Mouse (Mus musculus): ENCODE results near the gene Imp4. TPM values are rescaled to one million over a fixed set of nuclear protein-coding genes. Genes with fewer than 3 reads are reported as not detected.
"Not testable (repeated sequence)": the region's sequence is repeated elsewhere in the genome, so short reads cannot be mapped to it uniquely, and the experiment has no call there.

Imp4 gene
- polyA plus RNA-seq, 1 experiment from 2014 or later = 71.8 TPM

GRCm38 (mm10) chr1:34435371-34436120, 4.1 kb upstream of the Imp4 start:
- WGBS = 30% methylated on average over 8 of the region's 8 CpGs
- Histone ChIP-seq H3K4me2 (peak overlapping the region; percentile 54), H3K4me3 (replicated peaks) (peak overlapping the region; percentile 58), H3K9ac (peak overlapping the region; percentile 62), H3K36me3 (replicated peaks) (peaks cover 16% of the 10 kb centered on the region), H3K4me1 (peaks cover 23% of the 10 kb centered on the region), H3K27ac (peak overlapping the region; percentile 85), H3K27me3 (no peaks in the 10 kb centered on the region), H3K9me3 (peaks cover 17% of the 10 kb centered on the region)
- ATAC-seq (ENCODE audit: low FRiP score) = no peak

GRCm38 (mm10) chr1:34436374-34436773, 3.3 kb upstream of the Imp4 start:
- ATAC-seq (ENCODE audit: low FRiP score) = no peak
- Histone ChIP-seq H3K27ac (no peak overlapping the region), H3K9me3 (peaks cover 8% of the 10 kb centered on the region), H3K36me3 (replicated peaks) (peaks cover 10% of the 10 kb centered on the region), H3K4me1 (peaks cover 30% of the 10 kb centered on the region), H3K4me3 (replicated peaks) (no peak overlapping the region), H3K27me3 (no peaks in the 10 kb centered on the region), H3K9ac (no peak overlapping the region), H3K4me2 (no peak overlapping the region)
- WGBS = 73% methylated on average over 3 of the region's 3 CpGs

DNA sequence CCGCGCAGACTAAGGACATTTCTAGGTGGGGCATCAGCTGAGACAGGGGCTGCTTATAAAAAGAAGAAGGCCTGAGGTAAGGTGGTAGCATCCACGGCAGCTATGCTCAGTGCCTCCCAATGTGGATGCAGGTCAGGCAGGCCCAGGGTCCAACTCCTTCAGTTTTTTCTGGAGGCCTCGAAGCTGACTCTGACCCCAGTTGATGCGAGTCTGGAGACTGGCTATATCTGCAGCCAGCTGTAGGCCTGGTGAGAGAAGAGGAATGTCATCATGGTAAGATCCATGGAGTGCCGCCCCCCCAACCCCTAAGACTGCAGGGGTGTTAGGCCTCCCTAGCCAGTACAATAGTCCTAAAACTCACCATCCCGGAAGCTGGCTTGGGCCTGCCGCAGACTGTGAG, 2.3 kb upstream of the Imp4 start:
- ATAC-seq (ENCODE audit: low FRiP score); H3K27me3 ChIP-seq; H3K9me3 ChIP-seq; H3K4me2 ChIP-seq; H3K4me3 ChIP-seq (replicated peaks); H3K27ac ChIP-seq; H3K9ac ChIP-seq: not testable (repeated sequence)
- Histone ChIP-seq H3K4me1 (peaks cover 33% of the 10 kb centered on the region), H3K36me3 (replicated peaks) (peaks cover 11% of the 10 kb centered on the region)
- 95% methylated on average over 8 of the region's 8 CpGs for WGBS

- Histone ChIP-seq H3K36me3 (replicated peaks) (peaks cover 21% of the 10 kb centered on the region), H3K27ac (no peak overlapping the region), H3K9ac (peak overlapping the region; percentile 65), H3K4me3 (replicated peaks) (peak overlapping the region; percentile 74), H3K9me3 (no peaks in the 10 kb centered on the region), H3K4me2 (peak overlapping the region; percentile 70), H3K4me1 (peaks cover 33% of the 10 kb centered on the region), H3K27me3 (no peaks in the 10 kb centered on the region)
- WGBS = 48% methylated on average over 15 of the region's 20 CpGs
- ATAC-seq (ENCODE audit: low FRiP score) = no peak
These were observed 1.1 kb upstream of the Imp4 start for GRCm38 (mm10) chr1:34438381-34439051.

- Histone ChIP-seq H3K27me3 (no peaks in the 10 kb centered on the region), H3K36me3 (replicated peaks) (peaks cover 37% of the 10 kb centered on the region), H3K27ac (peak overlapping the region; percentile 68), H3K4me3 (replicated peaks) (peak overlapping the region; percentile 74), H3K4me2 (peak overlapping the region; percentile 73), H3K9ac (peak overlapping the region; percentile 65), H3K4me1 (peaks cover 25% of the 10 kb centered on the region), H3K9me3 (no peaks in the 10 kb centered on the region)
- peak; percentile 50 for ATAC-seq (ENCODE audit: low FRiP score)
- WGBS = 9% methylated on average over 31 of the region's 31 CpGs
These were observed 445 bp downstream of the Imp4 start for GRCm38 (mm10) chr1:34439961-34440630.

GRCm38 (mm10) chr1:34443124-34443523, 3.5 kb downstream of the Imp4 start:
- ATAC-seq (ENCODE audit: low FRiP score) = no peak
- Histone ChIP-seq H3K9ac (no peak overlapping the region), H3K27ac (no peak overlapping the region), H3K4me3 (replicated peaks) (no peak overlapping the region), H3K4me1 (peaks cover 20% of the 10 kb centered on the region), H3K9me3 (no peaks in the 10 kb centered on the region), H3K36me3 (replicated peaks) (peaks cover 47% of the 10 kb centered on the region), H3K27me3 (no peaks in the 10 kb centered on the region), H3K4me2 (no peak overlapping the region)
- WGBS = 95% methylated on average over 6 of the region's 6 CpGs

- 34% methylated on average over 8 of the region's 8 CpGs for WGBS
- H3K4me1 ChIP-seq = peaks cover 8% of the 10 kb centered on the region
- no peak overlapping the region for H3K9ac ChIP-seq
- H3K9me3 ChIP-seq = no peaks in the 10 kb centered on the region
- peaks cover 50% of the 10 kb centered on the region for H3K27me3 ChIP-seq
- H3K4me3 ChIP-seq (replicated peaks) = no peak overlapping the region
- no peak for ATAC-seq (ENCODE audit: low FRiP score)
- H3K36me3 ChIP-seq (replicated peaks) = no peaks in the 10 kb centered on the region
- no peak overlapping the region for H3K4me2 ChIP-seq
- H3K27ac ChIP-seq = no peak overlapping the region
These were observed 18.8 kb downstream of the Imp4 start for GRCm38 (mm10) chr1:34458431-34458830.

GRCm38 (mm10) chr1:34459284-34460060, 19.8 kb downstream of the Imp4 start, which contains the start of gene Ptpn18:
Gene Ptpn18 (plus strand): TSS chr1:34459762.
- ATAC-seq (ENCODE audit: low FRiP score) = peak; percentile 94
- H3K27me3 ChIP-seq = peaks cover 50% of the 10 kb centered on the region
- no peak within 1 kb of the TSS for H3K27ac ChIP-seq
- peak within 1 kb of the TSS; percentile 94 for H3K4me2 ChIP-seq
- no peaks in the 10 kb centered on the region for H3K36me3 ChIP-seq (replicated peaks)
- H3K9me3 ChIP-seq = no peaks in the 10 kb centered on the region
- peak within 1 kb of the TSS; percentile 57 for H3K4me3 ChIP-seq (replicated peaks)
- peaks cover 8% of the 10 kb centered on the region for H3K4me1 ChIP-seq
- H3K9ac ChIP-seq = peak within 1 kb of the TSS; percentile 58
- WGBS = under 1% methylated on average over 48 of the region's 48 CpGs

- Histone ChIP-seq H3K4me1 (peaks cover 8% of the 10 kb centered on the region), H3K27me3 (peaks cover 50% of the 10 kb centered on the region)
These were observed 20.4 kb downstream of the Imp4 start for GRCm38 (mm10) chr1:34460061-34460441.

DNA sequence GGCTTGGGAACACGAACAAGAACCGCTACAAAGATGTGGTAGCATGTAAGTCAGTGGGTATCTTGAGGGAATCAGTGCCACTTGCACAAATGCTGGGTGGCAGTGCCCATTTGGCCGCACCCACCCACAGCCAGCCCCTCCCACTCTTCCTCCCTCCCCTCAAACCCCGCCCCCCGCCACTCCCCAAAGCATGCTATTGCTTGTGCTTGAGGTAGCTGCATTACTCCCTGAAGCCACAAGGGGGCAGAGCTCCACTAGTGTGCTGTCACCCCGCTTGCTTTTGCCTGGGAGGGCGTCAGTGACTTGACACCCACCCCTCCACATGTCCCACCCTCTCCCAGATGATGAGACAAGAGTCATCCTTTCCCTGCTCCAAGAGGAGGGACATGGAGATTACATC, 23.1 kb downstream of the Imp4 start:
- peaks cover 37% of the 10 kb centered on the region for H3K27me3 ChIP-seq
- 13% methylated on average over 7 of the region's 7 CpGs for WGBS
- no peak for ATAC-seq (ENCODE audit: low FRiP score)
- no peak overlapping the region for H3K27ac ChIP-seq
- no peaks in the 10 kb centered on the region for H3K9me3 ChIP-seq
- H3K36me3 ChIP-seq (replicated peaks) = no peaks in the 10 kb centered on the region
- H3K4me1 ChIP-seq = peaks cover 8% of the 10 kb centered on the region
- no peak overlapping the region for H3K4me3 ChIP-seq (replicated peaks)
- no peak overlapping the region for H3K9ac ChIP-seq
- H3K4me2 ChIP-seq = no peak overlapping the region

More at GRCm38 (mm10) chr1:34460061-34460441, 20.4 kb downstream of the Imp4 start:
- Histone ChIP-seq H3K4me2 (peak overlapping the region; percentile 94), H3K9ac (peak overlapping the region; percentile 58), H3K27ac (no peak overlapping the region), H3K36me3 (replicated peaks) (no peaks in the 10 kb centered on the region), H3K9me3 (no peaks in the 10 kb centered on the region), H3K4me3 (replicated peaks) (peak overlapping the region; percentile 57)
- ATAC-seq (ENCODE audit: low FRiP score) = no peak
- 3% methylated on average over 15 of the region's 15 CpGs for WGBS

GRCm38 (mm10) chr1:34464310-34464817, 24.7 kb downstream of the Imp4 start:
- H3K9me3 ChIP-seq = no peaks in the 10 kb centered on the region
- H3K36me3 ChIP-seq (replicated peaks) = no peaks in the 10 kb centered on the region
- H3K4me2 ChIP-seq = no peak overlapping the region
- ATAC-seq (ENCODE audit: low FRiP score) = no peak
- WGBS = 88% methylated on average over 8 of the region's 8 CpGs
- H3K4me3 ChIP-seq (replicated peaks) = no peak overlapping the region
- no peak overlapping the region for H3K9ac ChIP-seq
- peaks cover 21% of the 10 kb centered on the region for H3K27me3 ChIP-seq
- H3K27ac ChIP-seq = no peak overlapping the region
- H3K4me1 ChIP-seq = peaks cover 5% of the 10 kb centered on the region
